Mouse (Mus musculus) hematopoietic stem cell, adult 5-6 weeks (primary cell): ENCODE measurements around the gene Rmi2. TPM values are rescaled to one million over a fixed set of nuclear protein-coding genes. Genes with fewer than 3 reads are reported as not detected.
A peak's percentile ranks its signal among the peaks of the same experiment; 100 is the strongest.

Experiments used
- ATAC-seq, 2 experiments: fragments of 125-278 bp in 1 of 2; replicated peaks in 1 of 2; 2 replicates each; pipeline ENCODE4 v1.8.0; 2016 to 2017; ENCODE audit warnings: inconsistent platforms in 2 of 2, mild to moderate bottlenecking in 2 of 2, moderate number of reproducible peaks in 2 of 2, low read depth in 1 of 2, moderate TSS enrichment in 1 of 2; ENCODE audit not compliant: low FRiP score in 2 of 2, poor library complexity in 2 of 2, severe bottlenecking in 2 of 2, insufficient read depth in 1 of 2, low TSS enrichment in 1 of 2
- total RNA-seq: library from RNA; stranded (forward); fragments of 172-1452, 232-1000 nt; gene quantifications from 2 replicates; pipeline ENCODE4 v1.2.3, GENCODE M21; 2017

Rmi2 gene
- total RNA-seq, 1 experiment from 2014 or later, result 8.0 TPM

DNA sequence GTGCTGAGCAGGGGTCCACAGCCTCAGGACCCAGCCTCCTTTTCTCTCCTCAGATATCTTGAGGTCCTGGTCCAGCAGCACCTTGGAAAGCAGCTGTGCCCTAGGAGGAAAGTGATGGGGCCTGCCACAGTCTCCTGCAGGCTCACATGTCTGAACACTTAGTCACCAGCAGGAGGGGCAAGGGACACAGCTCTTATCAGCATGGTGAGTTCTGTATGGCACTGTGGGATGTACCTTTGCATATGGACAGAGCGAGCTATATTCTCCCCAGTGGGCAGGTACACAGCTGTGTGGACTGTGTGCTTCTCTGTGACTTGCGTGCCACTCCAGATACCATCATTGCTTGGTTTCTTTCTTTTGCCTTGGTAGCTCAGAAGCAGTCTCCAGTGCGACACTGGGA is 55.5 kb downstream of the Rmi2 start:
- peak; percentile 67 to 75; a peak in 1 of 4 replicates for ATAC-seq

- ATAC-seq, result no peak
These were observed 58.3 kb downstream of the Rmi2 start for GRCm38 (mm10) chr16:10893161-10893560.

- no peak for ATAC-seq
These were observed 61.0 kb downstream of the Rmi2 start for GRCm38 (mm10) chr16:10895906-10896305.

GRCm38 (mm10) chr16:10897372-10897771 is 62.5 kb downstream of the Rmi2 start:
- peak; percentile 17 to 48; a peak in 1 of 4 replicates for ATAC-seq

DNA sequence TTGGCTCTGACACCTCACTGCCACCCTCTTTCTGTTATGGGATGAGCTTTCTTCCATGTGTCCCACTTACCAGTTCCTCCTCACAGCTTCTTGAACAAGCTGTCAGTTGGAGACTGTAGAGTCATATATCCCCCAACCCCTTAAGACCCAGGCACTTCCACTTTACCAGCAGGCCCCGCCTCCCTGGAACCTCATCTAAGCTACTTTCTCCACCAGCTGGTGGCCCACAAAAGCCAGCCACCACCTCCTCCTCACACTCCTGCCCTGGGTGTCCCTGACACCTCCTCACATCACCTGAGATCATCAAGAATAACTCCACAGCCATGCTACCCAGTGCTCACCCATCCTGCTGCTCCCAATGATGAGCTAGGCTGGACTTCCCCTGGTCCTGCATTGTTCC is 65.9 kb downstream of the Rmi2 start:
- 0 out of 4 replicates have a peak, but pooled peaks of 1 of the 2 experiments have one; percentile 8 for ATAC-seq

GRCm38 (mm10) chr16:10901956-10902355 is 67.1 kb downstream of the Rmi2 start:
- ATAC-seq, result no peak

DNA sequence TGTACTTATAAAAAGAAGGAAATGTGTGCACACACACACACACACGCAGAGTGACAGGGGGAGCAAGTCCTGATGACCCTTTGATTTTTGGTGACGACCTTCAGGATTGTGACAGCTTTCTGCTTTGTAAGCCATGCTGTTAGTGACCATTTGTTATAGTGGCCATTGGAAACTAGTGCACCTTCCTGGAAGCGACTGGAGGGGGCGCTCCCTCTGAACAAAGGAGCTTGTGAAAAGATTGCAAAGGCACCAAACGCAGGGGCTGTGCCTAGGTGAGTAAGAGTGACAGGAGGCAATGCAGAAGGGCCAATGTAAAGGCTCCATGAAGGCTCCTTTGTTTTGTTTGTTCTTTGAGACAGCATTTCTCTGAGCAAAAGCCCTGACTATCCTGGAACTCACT is 68.0 kb downstream of the Rmi2 start:
- ATAC-seq, result no peak

- ATAC-seq, result peak; percentile 18 to 51; a peak in 2 of 4 replicates
These were observed 70.8 kb downstream of the Rmi2 start for GRCm38 (mm10) chr16:10905661-10906113.

- no peak for ATAC-seq
These were observed 75.7 kb downstream of the Rmi2 start for GRCm38 (mm10) chr16:10910541-10910940.

DNA sequence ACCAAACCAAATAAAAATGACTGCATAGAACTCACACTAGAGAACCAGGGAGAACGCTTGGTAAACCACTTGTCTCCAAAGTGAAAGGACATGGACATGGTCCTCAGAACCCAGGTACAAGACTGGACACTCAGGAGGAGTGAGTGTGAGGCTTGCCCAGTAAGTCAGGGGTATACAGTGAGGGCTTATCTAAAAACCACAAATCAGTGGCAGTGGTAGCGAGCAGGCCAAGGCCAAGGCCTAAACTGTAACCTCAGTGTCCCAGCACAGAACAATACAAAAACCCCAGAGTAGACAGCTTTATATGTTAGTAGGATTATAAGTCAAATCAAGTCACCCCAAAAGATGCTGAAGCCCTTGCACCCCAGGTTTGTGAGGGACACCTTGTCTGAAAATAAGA is 76.2 kb downstream of the Rmi2 start:
- ATAC-seq, result no peak

- no peak for ATAC-seq
These were observed 80.2 kb downstream of the Rmi2 start for GRCm38 (mm10) chr16:10915066-10915465.

- no peak for ATAC-seq
These were observed 81.4 kb downstream of the Rmi2 start for GRCm38 (mm10) chr16:10916271-10916670.

- ATAC-seq, result no peak
These were observed 85.0 kb downstream of the Rmi2 start for GRCm38 (mm10) chr16:10919856-10920255.

DNA sequence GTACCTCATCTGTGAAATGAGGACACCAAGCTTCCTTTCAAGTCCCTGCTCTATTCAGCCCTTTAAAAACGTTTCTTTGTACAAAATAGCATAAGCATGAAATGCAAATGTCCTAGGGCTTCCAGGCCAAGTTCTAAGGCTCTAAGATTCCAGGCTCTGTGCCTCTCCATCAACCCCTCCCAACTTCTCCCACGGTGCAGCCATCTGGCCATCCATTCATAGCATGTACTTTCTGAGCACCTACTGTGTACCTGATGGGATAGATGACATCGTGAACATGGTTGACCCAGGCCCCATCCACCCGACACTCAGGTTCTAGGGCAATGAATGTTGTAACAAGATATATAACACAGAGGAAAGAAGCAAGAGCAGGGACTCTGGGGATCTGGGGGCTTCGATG is 88.7 kb downstream of the Rmi2 start:
- ATAC-seq, result no peak

DNA sequence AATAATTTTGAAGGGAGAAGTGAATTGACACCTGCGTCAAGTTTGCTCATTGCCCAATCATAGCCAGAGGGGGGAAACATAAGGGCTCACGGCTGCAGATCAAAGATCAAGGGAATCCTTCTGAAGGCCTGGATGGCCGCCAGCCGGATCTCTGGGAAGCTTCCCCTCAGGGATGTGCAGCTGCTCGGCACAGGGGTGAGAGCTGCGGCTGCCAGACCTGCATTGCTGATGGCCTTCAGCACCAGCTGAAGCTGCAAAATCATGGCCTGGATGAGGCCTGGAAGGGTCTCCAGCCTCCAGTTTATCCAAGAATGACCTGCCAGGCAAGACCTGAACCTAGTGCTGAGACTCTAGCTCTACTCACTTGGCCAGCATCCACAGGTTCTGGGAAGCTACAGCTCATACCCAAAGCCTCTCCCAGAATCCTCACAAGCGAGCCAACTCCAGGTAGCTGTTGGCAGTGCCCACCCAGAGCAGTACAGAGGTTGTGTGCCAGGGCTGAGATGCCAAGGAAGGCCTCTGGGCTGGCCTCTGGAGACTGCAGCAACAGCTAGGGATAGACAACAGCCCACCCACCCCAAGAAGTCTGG is 90.8 kb downstream of the Rmi2 start:
- ATAC-seq, result no peak

DNA sequence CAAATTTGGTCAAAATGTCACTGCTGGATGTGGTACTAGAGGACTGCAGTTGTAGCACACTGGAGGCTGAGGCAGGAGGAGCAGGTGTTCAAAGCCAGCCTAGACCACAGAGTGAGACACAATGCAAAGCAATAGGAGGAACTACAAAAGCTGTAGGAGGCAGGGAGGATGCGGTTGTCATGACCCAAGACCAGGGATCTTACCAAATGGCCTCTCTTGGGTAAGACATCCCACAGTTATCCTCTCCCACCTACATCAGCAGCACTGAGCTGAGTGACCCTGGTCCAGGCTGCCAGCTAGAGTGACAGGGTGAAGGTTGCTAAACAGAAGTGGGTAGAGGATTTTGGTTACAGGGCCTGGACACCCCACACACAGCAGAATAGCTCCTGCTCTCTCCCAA is 92.2 kb downstream of the Rmi2 start:
- ATAC-seq, result peak; percentile 67 to 88; a peak in 2 of 4 replicates

- peak; percentile 15 to 22; a peak in 1 of 4 replicates for ATAC-seq
These were observed 98.5 kb downstream of the Rmi2 start for GRCm38 (mm10) chr16:10933372-10933771.

DNA sequence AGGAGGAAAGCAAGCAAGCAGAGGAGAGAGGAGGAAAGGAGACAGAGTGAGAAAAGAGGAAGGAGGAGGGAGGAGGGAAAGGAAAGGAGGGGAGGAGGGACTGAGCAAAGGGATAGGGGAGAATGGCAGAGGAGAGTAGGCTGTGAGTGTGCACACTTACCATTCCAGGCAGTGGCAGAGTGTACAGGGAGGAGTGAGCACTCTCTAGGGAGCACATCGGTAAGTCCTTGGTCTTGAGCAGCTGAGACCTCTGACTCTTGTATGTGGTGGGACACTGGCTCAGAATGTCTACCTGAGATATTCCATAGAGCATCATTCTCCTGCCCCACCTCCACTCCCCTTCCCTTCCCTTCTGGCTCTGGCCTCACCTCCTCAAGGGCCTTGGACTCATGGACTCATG is 99.2 kb downstream of the Rmi2 start:
- no peak for ATAC-seq

DNA sequence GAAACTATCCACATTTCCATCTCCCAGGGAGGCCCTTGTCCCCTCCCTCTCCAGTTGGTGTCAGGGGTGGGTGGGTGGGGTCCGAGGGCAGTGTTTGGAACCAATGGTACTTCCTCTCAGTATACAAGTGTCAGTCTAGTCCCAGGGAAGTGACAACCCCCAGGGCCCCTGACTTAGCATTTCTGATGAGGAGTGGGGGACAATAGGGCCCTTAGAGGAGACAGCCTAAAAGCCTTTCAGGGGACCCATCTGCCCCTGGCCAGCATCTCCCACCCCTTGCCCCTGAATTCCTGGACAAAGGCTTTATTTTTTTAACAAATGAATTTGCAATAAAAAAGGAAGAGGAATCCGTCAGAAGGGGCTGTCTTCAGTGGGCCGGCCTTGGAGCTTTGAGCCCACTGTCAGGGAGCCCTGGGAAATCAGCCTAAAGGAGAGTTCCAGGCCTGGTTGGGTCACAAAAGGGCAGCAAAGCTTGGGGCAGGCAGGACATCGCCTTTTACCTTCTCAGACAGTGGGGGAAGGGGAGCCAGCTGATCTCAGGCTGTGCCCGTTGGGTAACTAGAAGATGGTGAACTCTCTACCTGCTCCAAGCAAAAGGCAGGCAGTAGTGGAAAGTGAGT is 102.0 kb downstream of the Rmi2 start:
- no peak for ATAC-seq
